Mouse (Mus musculus) heart, embryonic 11.5 days (tissue): Measurements from ENCODE around the gene Vip. TPM values are rescaled to one million over a fixed set of nuclear protein-coding genes. Genes with fewer than 3 reads are reported as not detected.

ENCODE experiments used
- ATAC-seq: fragments of 200-750 bp; cut with Nextera tagmentation; replicated peaks from 2 replicates; pipeline ENCODE4 v1.8.0; 2017; ENCODE audit warnings: moderate library complexity; ENCODE audit not compliant: insufficient number of reproducible peaks, low FRiP score, low TSS enrichment
- H3K27ac ChIP-seq: fragments of 300-500 bp; sonication (generic); 2 replicates; pipeline ENCODE4 v1.5.1; 2014; ENCODE audit warnings: mild to moderate bottlenecking, low read depth, low read length
- H3K27me3 ChIP-seq: fragments of 300-500 bp; sonication (generic); 2 replicates; pipeline ENCODE4 v1.6.1; 2014; ENCODE audit warnings: mild to moderate bottlenecking, low read length, mixed read lengths; ENCODE audit not compliant: control insufficient read depth, insufficient read depth
- H3K36me3 ChIP-seq: fragments of 300-500 bp; sonication (generic); 2 replicates; pipeline ENCODE4 v1.6.1; 2014; ENCODE audit warnings: mild to moderate bottlenecking, low read length, moderate library complexity, mixed read lengths; ENCODE audit not compliant: control insufficient read depth, insufficient read depth
- H3K4me1 ChIP-seq: fragments of 300-500 bp; sonication (generic); 2 replicates; pipeline ENCODE4 v1.6.1; 2014; ENCODE audit warnings: low read length; ENCODE audit not compliant: control insufficient read depth, insufficient read depth
- H3K4me2 ChIP-seq: fragments of 300-500 bp; sonication (generic); 2 replicates; pipeline ENCODE4 v1.6.1; 2014; ENCODE audit warnings: mild to moderate bottlenecking, moderate library complexity
- H3K4me3 ChIP-seq: fragments of 300-500 bp; sonication (generic); 2 replicates; pipeline ENCODE4 v1.5.1; 2014; ENCODE audit warnings: low read depth, low read length
- H3K9ac ChIP-seq: fragments of 300-500 bp; sonication (generic); 2 replicates; pipeline ENCODE4 v1.6.1; 2014; ENCODE audit warnings: mild to moderate bottlenecking, low read depth, low read length, moderate library complexity
- H3K9me3 ChIP-seq: fragments of 300-500 bp; sonication (generic); replicated peaks from 2 replicates; pipeline ENCODE4 v1.6.1; 2016; ENCODE audit warnings: low read length; ENCODE audit not compliant: control insufficient read depth
- WGBS: fragments of 180-500 bp; shearing (Covaris S2); extraction: QIAGEN DNeasy Blood & Tissue Kit; methylation state at CpG from one replicate; pipeline ENCODE4 v1.1.7; 2014; ENCODE audit not compliant: insufficient replicate concordance; 5-methylcytosine and 5-hydroxymethylcytosine counted together
- polyA plus RNA-seq: library from polyadenylated mRNA; unstranded; fragments of >200 nt; fragmentation: Nextera tagmentation; extraction: Ambion mirVana; gene quantifications from 2 replicates; pipeline ENCODE4 v1.2.1, GENCODE M21; 2014

Vip gene
- polyA plus RNA-seq, 1 experiment from 2014 or later = not detected

- no peak overlapping the region for H3K4me3 ChIP-seq
- H3K4me1 ChIP-seq = no peaks in the 10 kb centered on the region
- 75% methylated on average over 3 of the region's 3 CpGs for WGBS
- no peaks in the 10 kb centered on the region for H3K36me3 ChIP-seq
- no peak overlapping the region for H3K27ac ChIP-seq
- H3K9ac ChIP-seq = no peak overlapping the region
- no peak overlapping the region for H3K4me2 ChIP-seq
- ATAC-seq = no peak
- H3K9me3 ChIP-seq = no peaks in the 10 kb centered on the region
- no peaks in the 10 kb centered on the region for H3K27me3 ChIP-seq
Measured at GRCm38 (mm10) chr10:5608874-5609273, 30.1 kb upstream of the Vip start.

DNA sequence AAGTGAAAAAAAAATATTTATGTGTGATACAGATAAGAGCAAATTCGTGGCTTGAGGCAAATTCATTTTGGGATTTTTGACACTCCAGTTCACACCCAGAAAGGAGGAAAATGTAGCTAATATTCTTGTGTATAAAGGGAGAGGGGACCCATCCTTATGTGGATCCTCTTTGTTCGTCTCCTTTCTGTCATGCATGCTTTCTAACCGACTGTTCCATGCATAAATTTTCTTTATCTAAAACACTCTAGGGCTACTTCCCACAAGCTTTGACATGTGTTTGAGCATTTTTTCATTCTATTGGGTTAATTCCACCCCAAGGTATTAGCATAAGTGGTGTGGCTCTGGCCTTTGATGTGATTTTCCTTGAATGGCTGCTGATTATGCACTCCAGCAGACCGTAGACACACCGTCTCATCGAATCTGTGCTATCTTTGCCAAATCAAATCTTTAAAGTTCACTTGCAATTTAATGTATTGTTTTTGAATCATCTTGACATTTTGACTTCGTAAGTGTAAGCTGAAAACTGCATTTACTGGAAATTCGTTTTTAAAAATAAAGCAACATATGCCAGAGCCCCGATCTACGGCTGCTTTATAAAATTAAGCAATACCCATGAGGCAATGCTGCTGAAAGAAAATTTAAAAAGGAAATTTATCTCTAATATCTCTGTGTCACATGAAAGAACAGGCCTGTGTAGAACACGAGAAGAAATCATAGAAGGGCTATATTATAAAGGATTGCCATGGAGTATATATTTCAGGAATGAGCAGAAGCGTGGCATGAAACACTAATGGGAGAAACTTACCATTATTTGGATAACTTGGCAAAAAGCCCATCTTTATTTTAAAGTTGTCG, 23.6 kb upstream of the Vip start:
- Histone ChIP-seq H3K27me3 (no peaks in the 10 kb centered on the region), H3K9me3 (no peaks in the 10 kb centered on the region), H3K27ac (no peak overlapping the region), H3K9ac (no peak overlapping the region), H3K4me2 (no peak overlapping the region), H3K4me1 (no peaks in the 10 kb centered on the region), H3K4me3 (no peak overlapping the region), H3K36me3 (no peaks in the 10 kb centered on the region)
- 78% methylated on average over 13 of the region's 13 CpGs for WGBS
- ATAC-seq = no peak

GRCm38 (mm10) chr10:5626268-5626667, 12.8 kb upstream of the Vip start:
- 0 out of 2 replicates have a peak, but pooled peaks have one; percentile 31 for ATAC-seq
- no peak overlapping the region for H3K27ac ChIP-seq
- peaks cover 4% of the 10 kb centered on the region; the same call in 1 of the 2 replicates for H3K9me3 ChIP-seq
- H3K4me3 ChIP-seq = no peak overlapping the region
- no peaks in the 10 kb centered on the region for H3K27me3 ChIP-seq
- no peak overlapping the region for H3K9ac ChIP-seq
- WGBS = 25% methylated on average over 5 of the region's 5 CpGs
- H3K4me2 ChIP-seq = no peak overlapping the region
- no peaks in the 10 kb centered on the region for H3K36me3 ChIP-seq
- peaks cover 3% of the 10 kb centered on the region; the same call in 1 of the 2 replicates for H3K4me1 ChIP-seq

DNA sequence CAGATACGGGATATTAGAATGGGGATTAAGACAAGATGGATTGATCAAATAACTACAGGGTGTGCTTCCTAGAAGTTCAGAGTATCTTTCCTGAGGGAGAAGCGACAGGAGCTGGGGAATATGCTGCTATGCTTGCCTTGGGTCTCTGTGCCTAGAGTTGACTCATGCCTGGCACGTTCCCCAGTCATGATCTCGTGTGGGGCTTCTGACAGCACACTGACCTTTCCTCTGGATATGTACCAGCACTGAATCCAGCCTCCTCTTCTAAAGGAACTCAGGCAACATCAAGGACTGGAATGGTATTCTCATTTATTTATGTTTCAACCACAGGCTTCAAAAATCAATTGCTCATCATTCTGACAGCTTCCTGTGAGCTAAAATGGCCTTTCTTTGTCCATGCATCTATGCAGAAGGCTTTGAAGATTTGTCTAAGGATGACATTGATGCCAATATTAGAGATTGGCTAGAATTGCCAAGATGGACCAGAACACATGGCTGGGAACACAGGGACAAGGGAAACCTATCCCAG, 5.3 kb upstream of the Vip start:
- Histone ChIP-seq H3K9me3 (peaks cover 4% of the 10 kb centered on the region; the same call in 1 of the 2 replicates), H3K4me3 (no peak overlapping the region), H3K27ac (no peak overlapping the region), H3K27me3 (no peaks in the 10 kb centered on the region), H3K4me2 (no peak overlapping the region), H3K36me3 (no peaks in the 10 kb centered on the region), H3K4me1 (no peaks in the 10 kb centered on the region), H3K9ac (no peak overlapping the region)
- WGBS = 63% methylated on average over 4 of the region's 4 CpGs
- ATAC-seq = no peak

DNA sequence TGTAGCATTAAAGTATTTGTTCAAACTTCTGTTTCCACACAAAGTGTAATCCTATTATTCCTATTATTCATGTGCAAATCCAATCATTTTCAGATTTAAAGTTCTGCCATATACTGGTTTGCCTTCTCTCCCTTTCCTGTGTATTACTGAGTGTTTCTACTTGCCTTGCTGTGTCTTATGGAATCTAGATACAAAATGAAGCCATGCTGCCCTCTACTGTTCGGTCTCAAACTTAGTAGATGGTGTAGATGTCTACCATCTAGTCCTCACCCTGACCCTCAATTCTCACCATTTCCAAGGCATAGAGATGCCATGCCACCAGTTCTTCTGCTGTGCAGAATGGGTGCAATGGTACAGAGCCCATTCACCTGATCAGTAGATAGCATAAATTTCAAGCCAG, 4.7 kb upstream of the Vip start:
- Histone ChIP-seq H3K9ac (no peak overlapping the region), H3K4me2 (no peak overlapping the region), H3K27me3 (no peaks in the 10 kb centered on the region), H3K36me3 (no peaks in the 10 kb centered on the region), H3K27ac (no peak overlapping the region), H3K9me3 (no peaks in the 10 kb centered on the region), H3K4me1 (no peaks in the 10 kb centered on the region), H3K4me3 (no peak overlapping the region)
- no peak for ATAC-seq
- 15% methylated on average over 1 of the region's 1 CpGs for WGBS

DNA sequence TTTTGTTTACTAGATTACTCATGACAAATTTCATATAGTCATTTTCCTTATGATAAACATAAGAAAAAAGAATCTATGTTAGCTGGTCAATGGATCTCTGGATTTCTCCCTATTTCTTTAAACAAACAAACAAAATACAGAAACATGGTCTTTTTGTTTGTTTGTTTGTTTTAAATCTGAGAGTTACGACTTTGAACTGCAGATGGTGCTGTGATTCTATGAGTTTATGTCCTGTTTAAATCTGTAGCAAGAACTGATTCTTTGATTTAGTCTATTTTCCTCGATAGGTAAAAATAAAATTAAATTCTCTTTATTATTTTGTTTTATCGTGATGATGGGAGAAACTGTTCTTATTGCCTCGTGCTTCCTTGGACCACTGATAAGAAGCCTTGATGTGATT, 1.7 kb upstream of the Vip start:
- H3K4me1 ChIP-seq = no peaks in the 10 kb centered on the region
- no peaks in the 10 kb centered on the region for H3K27me3 ChIP-seq
- no peaks in the 10 kb centered on the region for H3K36me3 ChIP-seq
- H3K9me3 ChIP-seq = no peaks in the 10 kb centered on the region
- no peak overlapping the region for H3K9ac ChIP-seq
- H3K4me2 ChIP-seq = no peak overlapping the region
- no peak overlapping the region for H3K27ac ChIP-seq
- 56% methylated on average over 4 of the region's 4 CpGs for WGBS
- H3K4me3 ChIP-seq = no peak overlapping the region
- ATAC-seq = no peak

DNA sequence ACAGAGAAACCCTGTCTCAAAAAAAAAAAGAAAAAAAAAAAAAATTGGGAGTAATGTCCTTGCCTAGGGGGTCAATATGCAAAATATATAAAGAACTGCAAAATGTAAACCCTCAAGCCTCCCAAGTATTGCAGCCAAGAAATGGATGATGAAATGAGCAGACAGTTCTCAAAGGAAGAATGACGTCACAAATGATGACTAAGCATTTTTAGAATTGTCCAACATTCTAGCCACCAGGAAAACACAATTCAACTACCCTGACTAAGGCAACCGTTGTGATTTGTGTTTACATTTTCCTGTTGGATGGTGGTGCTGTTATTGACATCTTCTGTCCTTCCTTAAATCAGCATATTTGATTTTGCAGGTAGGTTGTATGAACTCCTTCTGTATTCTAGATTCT, 42.3 kb downstream of the Vip start:
- no peak overlapping the region for H3K4me2 ChIP-seq

GRCm38 (mm10) chr10:5685608-5686007, 46.6 kb downstream of the Vip start:
- no peaks in the 10 kb centered on the region for H3K9me3 ChIP-seq
- H3K27ac ChIP-seq = no peak overlapping the region
- no peaks in the 10 kb centered on the region for H3K36me3 ChIP-seq
- no peak for ATAC-seq
- no peaks in the 10 kb centered on the region for H3K4me1 ChIP-seq
- 28% methylated on average over 6 of the region's 6 CpGs for WGBS
- H3K4me2 ChIP-seq = no peak overlapping the region
- no peaks in the 10 kb centered on the region for H3K27me3 ChIP-seq
- no peak overlapping the region for H3K4me3 ChIP-seq
- H3K9ac ChIP-seq = no peak overlapping the region

More for the DNA sequence above, 42.3 kb downstream of the Vip start:
- Histone ChIP-seq H3K4me1 (no peaks in the 10 kb centered on the region), H3K27ac (no peak overlapping the region), H3K36me3 (no peaks in the 10 kb centered on the region), H3K4me3 (no peak overlapping the region), H3K9me3 (no peaks in the 10 kb centered on the region), H3K9ac (no peak overlapping the region), H3K27me3 (no peaks in the 10 kb centered on the region)
- no peak for ATAC-seq
- WGBS = 63% methylated on average over 2 of the region's 2 CpGs

GRCm38 (mm10) chr10:5694351-5694750, 55.3 kb downstream of the Vip start:
- no peak overlapping the region for H3K4me3 ChIP-seq
- no peaks in the 10 kb centered on the region for H3K4me1 ChIP-seq
- H3K27me3 ChIP-seq = no peaks in the 10 kb centered on the region
- no peak overlapping the region for H3K9ac ChIP-seq
- no peak for ATAC-seq
- no peak overlapping the region for H3K27ac ChIP-seq
- WGBS = 61% methylated on average over 1 of the region's 1 CpGs
- no peaks in the 10 kb centered on the region for H3K9me3 ChIP-seq
- H3K36me3 ChIP-seq = no peaks in the 10 kb centered on the region
- no peak overlapping the region for H3K4me2 ChIP-seq
